Mouse (Mus musculus) macrophage (primary cell): ENCODE data around the gene Abcc6. TPM values are rescaled to one million over a fixed set of nuclear protein-coding genes. Genes with fewer than 3 reads are reported as not detected.

Experiments
- H3K27ac ChIP-seq: fragments of 350-480 bp; formaldehyde crosslinking; 2 replicates; pipeline ENCODE4 v1.9.0; 2021
- H3K36me3 ChIP-seq: fragments of 350-480 bp; formaldehyde crosslinking; 2 replicates; pipeline ENCODE4 v1.9.0; 2021; ENCODE audit errors: inconsistent target
- H3K4me3 ChIP-seq: fragments of 350-480 bp; formaldehyde crosslinking; 2 replicates; pipeline ENCODE4 v1.9.0; 2021; ENCODE audit errors: inconsistent target
- H3K79me2 ChIP-seq: fragments of 350-480 bp; formaldehyde crosslinking; 2 replicates; pipeline ENCODE4 v1.9.0; 2021; ENCODE audit errors: inconsistent target
- WGBS: methylation state at CpG from one replicate; pipeline ENCODE4 v1.1.7; 2026; ENCODE audit warnings: inconsistent platforms; ENCODE audit not compliant: missing documents; 5-methylcytosine and 5-hydroxymethylcytosine counted together
- polyA plus RNA-seq: library from polyadenylated mRNA; stranded (reverse); fragments of 250-400 nt; gene quantifications from 3 replicates; pipeline ENCODE4 v1.2.4, GENCODE M21; 2018; ENCODE audit warnings: inconsistent platforms

Gene Abcc6
- polyA plus RNA-seq, 1 experiment from 2014 or later: not detected

GRCm38 (mm10) chr7:46037433-46037832, 7.3 kb upstream of the Abcc6 start:
- H3K4me3 ChIP-seq: no peak overlapping the region
- WGBS: 99% methylated on average over 6 of the region's 6 CpGs
- H3K27ac ChIP-seq: no peak overlapping the region
- H3K36me3 ChIP-seq: peaks cover 14% of the 10 kb centered on the region; the same call in 1 of the 2 replicates
- peaks cover 20% of the 10 kb centered on the region for H3K79me2 ChIP-seq

DNA sequence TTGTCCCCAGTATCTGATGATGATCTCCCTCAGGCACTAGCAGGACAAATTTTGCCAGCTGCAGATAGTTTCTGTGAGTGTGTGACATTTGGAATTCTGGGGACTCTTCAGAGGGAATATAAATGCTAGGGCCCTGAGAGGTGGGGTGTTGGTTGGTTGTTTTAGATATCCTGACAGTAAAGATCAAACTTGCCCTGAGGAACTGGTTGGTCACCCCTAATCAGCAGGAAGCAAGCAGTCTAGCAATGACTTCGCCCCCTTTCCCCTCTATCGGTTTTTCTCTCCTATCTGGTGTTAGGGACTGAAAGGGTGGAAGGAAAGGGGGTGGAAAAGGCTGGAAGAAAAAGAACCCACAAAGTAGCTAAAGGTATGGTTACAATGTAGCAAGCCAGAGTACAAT, 5.4 kb upstream of the Abcc6 start:
- Histone ChIP-seq H3K79me2 (peaks cover 20% of the 10 kb centered on the region), H3K4me3 (no peak overlapping the region), H3K36me3 (peaks cover 5% of the 10 kb centered on the region; the same call in 1 of the 2 replicates), H3K27ac (no peak overlapping the region)
- WGBS: 56% methylated on average over 2 of the region's 2 CpGs

- peaks cover 5% of the 10 kb centered on the region; the same call in 1 of the 2 replicates for H3K36me3 ChIP-seq
- 40% methylated on average over 2 of the region's 2 CpGs for WGBS
- no peak overlapping the region for H3K4me3 ChIP-seq
- H3K27ac ChIP-seq: no peak overlapping the region
- H3K79me2 ChIP-seq: peaks cover 20% of the 10 kb centered on the region
These were observed 4.9 kb upstream of the Abcc6 start for GRCm38 (mm10) chr7:46034991-46035390.

DNA sequence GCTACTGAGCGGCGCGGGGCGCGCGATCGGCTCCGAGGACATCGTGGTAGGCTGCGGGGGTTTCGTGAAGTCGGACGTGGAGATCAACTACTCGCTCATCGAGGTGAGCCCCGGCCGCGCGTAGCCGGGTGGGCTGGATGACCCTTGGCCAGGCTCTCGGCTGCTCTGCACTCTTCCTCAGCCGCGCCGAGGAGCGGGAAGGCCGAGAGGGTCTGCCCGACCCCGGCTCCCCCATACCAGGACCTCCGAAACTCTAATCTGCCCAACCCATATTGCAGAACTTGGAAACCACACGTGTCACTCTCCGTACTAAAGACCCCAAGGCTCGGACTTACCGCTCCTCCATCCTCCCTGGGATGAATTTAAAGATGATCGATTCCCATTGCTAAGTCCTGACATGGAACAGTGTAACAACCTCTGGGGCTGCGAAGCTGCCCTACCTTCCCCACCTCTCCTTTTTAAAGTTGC, 3.8 kb upstream of the Abcc6 start:
- no peak overlapping the region for H3K27ac ChIP-seq
- peaks cover under 1% of the 10 kb centered on the region; the same call in 1 of the 2 replicates for H3K36me3 ChIP-seq
- H3K4me3 ChIP-seq: peak overlapping the region; percentile 71
- under 1% methylated on average over 35 of the region's 35 CpGs for WGBS
- H3K79me2 ChIP-seq: peaks cover 20% of the 10 kb centered on the region

DNA sequence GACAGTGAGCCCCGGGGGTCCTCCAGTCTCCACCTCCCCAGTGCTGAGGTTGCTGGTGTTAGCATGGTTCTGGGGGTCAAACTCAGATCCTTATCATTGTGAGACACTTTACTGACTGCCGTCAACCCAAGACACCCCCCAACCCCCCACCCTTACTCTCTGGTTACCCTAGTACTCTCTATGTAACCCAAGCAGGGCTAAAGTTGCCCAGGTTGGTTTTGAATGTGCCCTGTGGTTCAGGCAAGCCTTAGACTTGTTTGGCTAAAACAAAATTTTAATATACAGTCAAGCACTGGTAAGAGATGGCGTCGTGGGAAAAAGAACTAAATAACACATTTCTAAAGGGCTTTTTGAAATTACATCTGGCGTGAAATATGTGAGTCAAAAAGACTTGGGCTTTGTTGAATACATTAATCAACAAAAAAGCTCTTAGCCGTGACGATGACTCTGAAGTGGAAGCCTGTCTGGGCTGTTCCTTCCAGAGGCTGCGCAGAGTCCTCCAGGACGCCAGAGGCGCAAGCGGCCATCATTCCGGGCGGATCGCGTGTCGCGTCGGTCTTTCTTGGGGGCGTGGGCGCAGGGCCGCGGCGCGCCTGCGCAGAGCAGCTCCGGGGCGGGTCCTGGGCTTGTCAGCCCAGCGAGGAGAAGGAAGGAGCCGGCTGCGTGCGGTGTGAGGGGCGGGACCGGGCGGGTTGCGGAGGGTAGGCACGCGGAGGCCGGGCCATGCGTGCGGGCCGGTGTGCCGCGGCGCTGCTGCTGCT, 3.2 kb upstream of the Abcc6 start, which contains the start of gene Nomo1:
TSS of gene Nomo1 (plus strand) at position 590 of the 761 bp plus-strand sequence.
- Histone ChIP-seq H3K36me3 (no peaks in the 10 kb centered on the region), H3K27ac (no peak within 1 kb of the TSS), H3K79me2 (peaks cover 20% of the 10 kb centered on the region), H3K4me3 (peak within 1 kb of the TSS; percentile 71)
- WGBS: 11% methylated on average over 33 of the region's 44 CpGs

GRCm38 (mm10) chr7:46031075-46031474, 973 bp upstream of the Abcc6 start:
- Histone ChIP-seq H3K36me3 (no peaks in the 10 kb centered on the region), H3K27ac (no peak overlapping the region), H3K4me3 (no peak overlapping the region), H3K79me2 (peaks cover 19% of the 10 kb centered on the region)
- 68% methylated on average over 2 of the region's 2 CpGs for WGBS

DNA sequence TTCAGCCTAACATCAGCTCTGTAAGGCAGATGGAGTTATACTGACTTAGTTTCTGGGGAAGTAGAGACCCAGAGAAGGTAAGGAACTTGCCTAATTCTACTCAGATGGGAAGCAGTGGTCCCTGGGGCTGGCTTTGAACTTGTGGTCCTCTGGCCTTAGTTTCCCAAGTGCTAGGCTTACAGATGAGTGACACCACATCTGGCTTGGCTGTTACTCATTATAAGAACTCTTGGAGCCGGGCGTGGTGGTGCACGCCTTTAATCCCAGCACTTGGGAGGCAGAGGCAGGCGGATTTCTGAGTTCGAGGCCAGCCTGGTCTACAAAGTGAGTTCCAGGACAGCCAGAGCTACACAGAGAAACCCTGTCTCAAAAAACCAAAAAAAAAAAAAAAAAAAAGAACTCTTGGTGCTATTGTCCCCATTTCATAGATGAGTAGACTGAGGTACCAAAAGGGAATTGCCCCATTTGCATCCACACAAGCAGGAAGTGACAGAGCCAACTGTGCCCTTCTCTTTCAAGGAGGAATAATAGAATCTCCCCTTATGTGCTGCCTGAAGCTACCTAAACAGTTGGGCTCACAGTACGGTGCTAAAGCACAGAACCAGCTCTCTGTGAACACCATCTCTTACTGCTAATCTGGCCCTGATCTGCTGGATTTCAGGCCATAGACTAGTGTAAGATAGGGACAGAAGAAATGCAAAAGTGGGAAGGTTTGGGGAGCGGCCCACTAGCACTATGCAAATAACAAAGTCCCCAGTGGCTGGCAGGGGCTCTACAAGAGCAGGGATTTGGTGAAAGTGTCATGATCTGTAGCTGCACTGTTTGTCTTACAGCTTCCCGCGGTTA, 580 bp downstream of the Abcc6 start:
- WGBS: 64% methylated on average over 6 of the region's 9 CpGs
- H3K4me3 ChIP-seq: no peak overlapping the region
- no peak overlapping the region for H3K27ac ChIP-seq
- no peaks in the 10 kb centered on the region for H3K36me3 ChIP-seq
- H3K79me2 ChIP-seq: peaks cover 7% of the 10 kb centered on the region

- WGBS: 91% methylated on average over 10 of the region's 10 CpGs
- H3K36me3 ChIP-seq: no peaks in the 10 kb centered on the region
- no peak overlapping the region for H3K4me3 ChIP-seq
- H3K27ac ChIP-seq: no peak overlapping the region
- H3K79me2 ChIP-seq: no peaks in the 10 kb centered on the region
These were observed 1.4 kb downstream of the Abcc6 start for GRCm38 (mm10) chr7:46028681-46029080.

GRCm38 (mm10) chr7:46025436-46025835, 4.7 kb downstream of the Abcc6 start:
- Histone ChIP-seq H3K36me3 (no peaks in the 10 kb centered on the region), H3K79me2 (no peaks in the 10 kb centered on the region), H3K27ac (no peak overlapping the region), H3K4me3 (no peak overlapping the region)
- WGBS: 88% methylated on average over 9 of the region's 9 CpGs

GRCm38 (mm10) chr7:46021951-46022350, 8.2 kb downstream of the Abcc6 start:
- Histone ChIP-seq H3K4me3 (no peak overlapping the region), H3K27ac (no peak overlapping the region), H3K36me3 (no peaks in the 10 kb centered on the region), H3K79me2 (no peaks in the 10 kb centered on the region)
- WGBS: 95% methylated on average over 4 of the region's 4 CpGs

- no peaks in the 10 kb centered on the region for H3K79me2 ChIP-seq
- no peak overlapping the region for H3K4me3 ChIP-seq
- H3K27ac ChIP-seq: no peak overlapping the region
- 70% methylated on average over 2 of the region's 3 CpGs for WGBS
- H3K36me3 ChIP-seq: no peaks in the 10 kb centered on the region
These were observed 10.5 kb downstream of the Abcc6 start for GRCm38 (mm10) chr7:46019594-46019993.

GRCm38 (mm10) chr7:46013266-46014010, 16.7 kb downstream of the Abcc6 start:
- WGBS: 75% methylated on average over 9 of the region's 9 CpGs
- H3K27ac ChIP-seq: no peak overlapping the region
- no peaks in the 10 kb centered on the region for H3K36me3 ChIP-seq
- H3K4me3 ChIP-seq: no peak overlapping the region
- no peaks in the 10 kb centered on the region for H3K79me2 ChIP-seq

- Histone ChIP-seq H3K27ac (no peak overlapping the region), H3K36me3 (no peaks in the 10 kb centered on the region), H3K4me3 (no peak overlapping the region), H3K79me2 (no peaks in the 10 kb centered on the region)
These were observed 18.0 kb downstream of the Abcc6 start for GRCm38 (mm10) chr7:46012121-46012520.

DNA sequence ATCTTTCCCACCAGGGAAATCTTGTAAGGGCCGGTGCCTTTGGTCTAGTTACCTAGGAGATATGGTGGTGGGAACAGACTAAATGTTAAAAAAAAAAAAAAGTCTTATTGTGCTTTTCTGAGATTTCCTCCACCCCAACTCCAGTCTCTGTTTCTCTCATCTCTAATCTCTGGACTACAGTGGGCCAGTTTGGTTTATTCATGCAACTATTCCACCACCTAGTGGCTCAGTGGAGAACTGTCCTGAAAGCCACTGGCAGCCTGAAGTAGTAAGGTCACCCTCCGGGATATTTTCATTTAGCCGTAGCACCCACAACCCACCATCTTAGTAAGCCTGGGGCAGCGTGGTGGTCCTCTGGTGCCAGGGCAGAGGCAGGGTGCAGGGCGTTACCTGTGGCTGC, 20.5 kb downstream of the Abcc6 start:
- Histone ChIP-seq H3K79me2 (no peaks in the 10 kb centered on the region), H3K27ac (no peak overlapping the region), H3K4me3 (no peak overlapping the region), H3K36me3 (no peaks in the 10 kb centered on the region)
- WGBS: 13% methylated on average over 5 of the region's 5 CpGs
